Mouse (Mus musculus) gastrocnemius, adult 2 months (tissue): Measurements from ENCODE around the gene Kncn. TPM values are rescaled to one million over a fixed set of nuclear protein-coding genes. Genes with fewer than 3 reads are reported as not detected.

Experiments
- DNase-seq: peaks from one replicate; pipeline ENCODE4 v3.0.0; 2022
- H3K27ac ChIP-seq: fragments of 200-600 bp; 2 replicates; pipeline ENCODE4 v1.8.1; 2022; ENCODE audit warnings: mild to moderate bottlenecking
- H3K4me3 ChIP-seq: fragments of 200-600 bp; 2 replicates; pipeline ENCODE4 v1.8.1; 2022; ENCODE audit warnings: mild to moderate bottlenecking, moderate library complexity
- CTCF ChIP-seq: fragments of 200-600 bp; IDR thresholded peaks from 2 replicates; pipeline ENCODE4 v1.8.1; 2022; ENCODE audit warnings: antibody characterized with exemption, mild to moderate bottlenecking, moderate library complexity
- intact Hi-C: fragments of 180-260 bp; cut with DNase I; formaldehyde crosslinking; loops from one replicate; pipeline ENCODE4 v1.15.1; 2025
- total RNA-seq, 2 experiments: library from RNA; stranded (reverse); gene quantifications; 2 replicates each; pipeline ENCODE4 v1.2.3; 2021

Gene Kncn
- total RNA-seq, 2 experiments from 2014 or later: not detected

- no peak for DNase-seq
- intact Hi-C loops: no loop called here
- Histone ChIP-seq H3K27ac (no peak overlapping the region), H3K4me3 (no peak overlapping the region)
- no peak for TF ChIP-seq CTCF
Observed at GRCm38 (mm10) chr4:115855100-115855499, 29.1 kb upstream of the Kncn start.

DNA sequence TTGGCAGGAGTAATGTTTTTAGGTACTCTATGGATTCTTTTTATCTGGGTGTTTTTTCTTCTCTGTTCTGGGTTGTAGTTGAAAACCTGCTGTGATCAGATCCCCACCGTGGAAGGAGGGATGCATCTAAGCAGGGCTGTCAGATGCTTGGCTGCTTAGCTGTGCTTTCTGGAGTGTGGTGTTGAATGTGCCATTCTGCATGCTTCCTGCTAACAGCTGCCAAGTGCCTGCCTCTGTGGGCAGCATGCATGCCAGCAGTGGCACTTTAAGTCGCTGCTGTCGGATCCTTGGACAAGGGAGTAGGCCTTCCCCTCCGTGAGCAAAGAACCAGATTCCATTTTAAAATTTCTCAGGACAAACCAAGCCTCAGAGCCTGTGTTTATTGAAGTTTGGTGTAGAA is 28.6 kb upstream of the Kncn start:
- H3K27ac ChIP-seq: no peak overlapping the region

GRCm38 (mm10) chr4:115856282-115856681 is 27.9 kb upstream of the Kncn start:
- TF ChIP-seq CTCF: no peak
- Histone ChIP-seq H3K4me3 (no peak overlapping the region), H3K27ac (no peak overlapping the region)
- DNase-seq: no peak
- intact Hi-C loops: no loop called here

More for the DNA sequence above, 28.6 kb upstream of the Kncn start:
- H3K4me3 ChIP-seq: no peak overlapping the region
- intact Hi-C loops: no loop called here
- TF ChIP-seq CTCF: no peak
- DNase-seq: no peak

GRCm38 (mm10) chr4:115857293-115857883 is 26.8 kb upstream of the Kncn start:
- H3K4me3 ChIP-seq: no peak overlapping the region
- no peak overlapping the region for H3K27ac ChIP-seq
- TF ChIP-seq CTCF: no peak
- intact Hi-C loops: no loop called here
- no peak for DNase-seq

DNA sequence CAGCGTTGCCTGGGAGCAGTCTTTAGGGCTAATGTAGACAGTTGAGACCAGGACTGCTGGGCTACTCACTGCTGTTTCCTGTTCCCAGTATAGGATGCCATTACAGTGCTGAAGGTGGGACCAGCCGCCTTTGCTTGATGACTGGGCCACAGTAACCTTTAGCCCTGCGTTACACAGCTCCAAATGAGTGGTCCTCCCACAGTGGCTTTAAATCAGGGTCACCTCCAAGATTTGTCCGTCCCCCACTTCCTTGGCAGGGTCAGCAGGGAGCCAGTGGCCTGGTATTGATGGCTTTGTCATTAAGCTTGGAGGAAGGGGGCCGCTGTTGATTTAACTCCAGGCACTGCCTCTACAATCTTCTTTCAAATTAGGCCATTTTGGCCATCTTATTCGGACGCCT is 20.8 kb upstream of the Kncn start:
- TF ChIP-seq CTCF: no peak
- no peak overlapping the region for H3K27ac ChIP-seq
- DNase-seq: no peak
- no peak overlapping the region for H3K4me3 ChIP-seq
- intact Hi-C loops: no loop called here

DNA sequence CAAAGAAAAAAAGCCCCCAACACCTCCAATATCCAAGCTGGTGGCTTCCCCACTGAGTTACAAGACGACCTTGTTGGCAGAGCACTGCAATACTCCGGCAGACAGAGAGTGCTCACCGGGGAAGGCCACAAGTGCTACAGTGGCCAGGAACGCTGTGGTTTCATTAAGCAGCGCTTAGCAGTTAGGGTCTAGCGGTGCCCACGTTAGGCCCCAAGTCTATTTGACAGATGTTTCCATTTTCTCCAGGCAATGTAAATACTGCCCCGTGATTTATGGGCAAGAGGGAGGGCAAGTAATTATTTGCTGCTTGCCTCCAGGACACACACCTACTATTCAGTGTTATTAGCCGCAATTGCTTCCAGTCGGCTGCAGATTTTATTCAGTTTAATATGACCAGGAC is 20.3 kb upstream of the Kncn start:
- no peak overlapping the region for H3K4me3 ChIP-seq
- intact Hi-C loops: no loop called here
- no peak overlapping the region for H3K27ac ChIP-seq
- TF ChIP-seq CTCF: no peak
- DNase-seq: no peak

DNA sequence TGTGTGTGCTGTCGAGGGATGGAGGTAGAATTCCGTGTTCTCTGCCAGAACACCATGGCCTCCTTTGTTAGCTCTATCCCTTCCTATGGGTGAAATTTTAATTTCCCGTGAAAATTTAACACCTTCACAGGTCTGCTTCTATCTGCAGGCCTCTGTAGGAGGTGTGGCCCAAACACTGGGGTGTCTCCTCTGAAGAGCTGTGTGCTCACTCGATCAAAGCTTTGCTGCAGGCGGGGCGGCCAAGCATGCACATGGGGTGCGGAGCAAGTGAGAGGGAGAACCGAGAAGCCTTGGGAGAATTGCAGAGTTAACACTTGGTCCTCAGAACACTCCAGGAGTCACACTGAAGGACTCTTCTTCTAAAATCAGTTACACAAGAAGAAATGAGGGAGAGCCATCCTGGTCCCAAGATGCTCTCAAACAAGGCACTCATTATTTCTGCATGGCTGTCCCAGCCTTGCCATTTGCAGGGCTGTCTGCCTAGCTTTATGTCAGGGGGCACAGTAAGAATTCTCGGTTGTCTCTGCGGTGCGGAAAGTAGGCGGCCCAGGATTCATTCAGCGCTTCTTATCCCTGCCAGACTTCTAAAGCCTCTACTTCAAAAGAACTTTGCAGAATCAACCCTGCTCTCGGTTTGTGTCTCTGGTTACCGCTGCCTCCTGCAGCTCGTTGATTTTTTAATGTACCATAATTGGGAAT is 14.5 kb upstream of the Kncn start:
- DNase-seq: no peak
- H3K4me3 ChIP-seq: no peak overlapping the region
- TF ChIP-seq CTCF: no peak
- H3K27ac ChIP-seq: no peak overlapping the region
- intact Hi-C loops: no loop called here

DNA sequence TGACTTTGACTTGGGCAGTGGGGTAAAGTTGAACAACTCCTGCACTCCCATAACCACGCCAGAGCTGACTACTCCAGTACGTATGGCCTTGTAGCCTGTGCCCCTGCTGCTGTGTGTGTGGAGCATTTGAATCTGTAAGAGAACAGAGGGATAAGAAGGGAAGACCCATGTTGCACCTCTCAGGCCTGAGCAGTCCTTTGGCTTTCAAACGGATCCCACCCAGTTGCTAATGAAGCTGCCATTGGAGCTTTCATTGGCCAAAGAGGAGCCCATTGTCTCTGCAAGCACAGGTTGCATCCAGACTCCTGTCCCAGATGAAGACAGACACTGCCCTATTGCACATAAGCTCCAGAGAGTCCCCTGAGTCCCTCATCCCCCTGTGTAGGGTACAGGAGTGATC is 11.0 kb upstream of the Kncn start:
- no peak for TF ChIP-seq CTCF
- H3K27ac ChIP-seq: no peak overlapping the region
- no peak overlapping the region for H3K4me3 ChIP-seq
- DNase-seq: no peak
- intact Hi-C loops: no loop called here

GRCm38 (mm10) chr4:115878216-115878678 is 6.0 kb upstream of the Kncn start:
- H3K27ac ChIP-seq: no peak overlapping the region
- no peak overlapping the region for H3K4me3 ChIP-seq
- intact Hi-C loops: no loop called here
- TF ChIP-seq CTCF: no peak
- no peak for DNase-seq

GRCm38 (mm10) chr4:115878828-115879227 is 5.4 kb upstream of the Kncn start:
- intact Hi-C loops: no loop called here
- DNase-seq: no peak
- Histone ChIP-seq H3K27ac (no peak overlapping the region), H3K4me3 (no peak overlapping the region)
- no peak for TF ChIP-seq CTCF

GRCm38 (mm10) chr4:115881183-115881582 is 3.0 kb upstream of the Kncn start:
- Histone ChIP-seq H3K4me3 (no peak overlapping the region), H3K27ac (no peak overlapping the region)
- intact Hi-C loops: no loop called here
- DNase-seq: no peak
- no peak for TF ChIP-seq CTCF

GRCm38 (mm10) chr4:115882195-115882594 is 2.0 kb upstream of the Kncn start:
- TF ChIP-seq CTCF: no peak
- intact Hi-C loops: no loop called here
- DNase-seq: no peak
- no peak overlapping the region for H3K27ac ChIP-seq
- no peak overlapping the region for H3K4me3 ChIP-seq

DNA sequence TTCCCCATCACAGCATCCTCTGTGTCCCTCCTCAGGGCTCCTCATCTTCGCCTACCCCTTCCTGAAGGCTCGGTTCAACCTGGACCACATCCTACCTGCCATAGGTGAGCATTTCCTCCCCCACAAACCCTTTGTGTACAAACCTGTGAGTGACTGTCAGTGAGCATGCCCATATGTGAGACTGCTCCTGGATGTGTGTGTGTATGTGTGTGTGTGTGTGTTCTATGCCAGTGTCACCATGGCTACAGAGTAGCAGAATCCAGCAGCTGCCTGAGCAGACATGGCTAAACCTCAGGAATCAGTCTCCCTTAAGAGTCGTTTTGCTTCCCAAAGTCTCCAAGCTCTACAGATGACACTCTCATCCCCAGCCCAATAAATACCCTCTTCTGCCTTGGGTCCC is 1.6 kb downstream of the Kncn start:
- no peak for DNase-seq
- no peak for TF ChIP-seq CTCF
- Histone ChIP-seq H3K4me3 (no peak overlapping the region), H3K27ac (no peak overlapping the region)
- intact Hi-C loops: no loop called here

- DNase-seq: no peak
- Histone ChIP-seq H3K27ac (no peak overlapping the region), H3K4me3 (no peak overlapping the region)
- TF ChIP-seq CTCF: no peak
- intact Hi-C loops: no loop called here
Observed at GRCm38 (mm10) chr4:115886875-115887274, 2.7 kb downstream of the Kncn start.
